Mouse (Mus musculus) cerebellum, adult 2 months (tissue): ENCODE results near the gene Dagla.

Experiments used
- CTCF ChIP-seq: fragments of 200-500 bp; IDR thresholded peaks from 2 replicates; pipeline ENCODE4 v1.5.1; 2011; ENCODE audit warnings: low read depth, mild to moderate bottlenecking, control low read depth, low read length, moderate library complexity, borderline replicate concordance; ENCODE audit not compliant: insufficient read depth
- POLR2A ChIP-seq: fragments of 200-500 bp; IDR thresholded peaks from 2 replicates; pipeline ENCODE4 v1.6.1; 2011; ENCODE audit warnings: low read length, control low read depth, borderline replicate concordance; ENCODE audit not compliant: insufficient read depth

DNA sequence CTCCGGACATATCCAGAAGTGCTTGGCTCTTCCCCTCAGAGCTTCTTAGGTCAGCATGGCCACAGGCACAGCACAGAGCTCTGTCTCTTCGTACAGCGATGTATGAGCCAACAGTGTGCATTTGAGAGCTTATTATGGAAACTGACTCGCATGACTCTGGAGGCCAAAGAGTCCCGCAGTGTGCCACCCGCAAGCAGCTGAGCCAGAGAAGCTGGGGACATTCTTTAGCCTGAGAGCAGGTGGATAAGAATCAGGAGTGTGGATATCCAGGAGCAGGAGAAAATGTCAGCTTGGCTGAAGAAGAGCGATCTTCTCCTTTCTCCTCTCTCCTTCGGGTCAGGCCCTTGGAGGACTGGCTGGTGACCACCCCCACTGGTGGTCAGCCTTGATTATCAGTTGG lies 24.4 kb upstream of the Dagla start:
- TF ChIP-seq POLR2A (no peak), CTCF (no peak)
